Mouse (Mus musculus) liver, embryonic 13.5 days (tissue): ENCODE measurements around the gene Tsc22d3. TPM values are rescaled to one million over a fixed set of nuclear protein-coding genes. Genes with fewer than 3 reads are reported as not detected.
"Not testable (repeated sequence)": the region's sequence is repeated elsewhere in the genome, so short reads cannot be mapped to it uniquely, and the experiment has no call there.

Source experiments
- ATAC-seq: fragments of 200-750 bp; cut with Nextera tagmentation; 2 replicates; pipeline ENCODE4 v1.8.0; 2017; ENCODE audit warnings: low read depth, mild to moderate bottlenecking, moderate number of reproducible peaks, moderate library complexity
- DNase-seq: peaks from one replicate; pipeline ENCODE4 v3.0.0; 2022
- H3K27ac ChIP-seq: fragments of 300-500 bp; sonication (generic); 2 replicates; pipeline ENCODE4 v1.5.1; 2015; ENCODE audit warnings: moderate library complexity, mild to moderate bottlenecking, inconsistent platforms
- H3K27me3 ChIP-seq: fragments of 300-500 bp; sonication (generic); 2 replicates; pipeline ENCODE4 v1.6.1; 2015; ENCODE audit warnings: mild to moderate bottlenecking, inconsistent platforms
- H3K36me3 ChIP-seq: fragments of 300-500 bp; sonication (generic); 2 replicates; pipeline ENCODE4 v1.6.1; 2015; ENCODE audit warnings: mild to moderate bottlenecking, inconsistent platforms
- H3K4me1 ChIP-seq: fragments of 300-500 bp; sonication (generic); replicated peaks from 2 replicates; pipeline ENCODE4 v1.6.1; 2015; ENCODE audit warnings: inconsistent platforms
- H3K4me2 ChIP-seq: fragments of 300-500 bp; sonication (generic); 2 replicates; pipeline ENCODE4 v1.6.1; 2015; ENCODE audit warnings: inconsistent platforms, mild to moderate bottlenecking, moderate library complexity
- H3K4me3 ChIP-seq: fragments of 300-500 bp; sonication (generic); replicated peaks from 2 replicates; pipeline ENCODE4 v1.5.1; 2015; ENCODE audit warnings: mild to moderate bottlenecking, inconsistent platforms
- H3K9ac ChIP-seq: fragments of 300-500 bp; sonication (generic); 2 replicates; pipeline ENCODE4 v1.6.1; 2015; ENCODE audit warnings: mild to moderate bottlenecking, inconsistent platforms
- H3K9me3 ChIP-seq: fragments of 300-500 bp; sonication (generic); replicated peaks from 2 replicates; pipeline ENCODE4 v1.6.1; 2016; ENCODE audit warnings: inconsistent platforms
- WGBS: fragments of 180-500 bp; shearing (Covaris S2); methylation state at CpG from one replicate; pipeline ENCODE4 v1.1.7; 2015; ENCODE audit not compliant: insufficient replicate concordance; 5-methylcytosine and 5-hydroxymethylcytosine counted together
- polyA plus RNA-seq: library from polyadenylated mRNA; unstranded; fragments of >200 nt; fragmentation: Nextera tagmentation; extraction: Ambion mirVana; gene quantifications from 2 replicates; pipeline ENCODE4 v1.2.1, GENCODE M21; 2015

The Tsc22d3 gene
- polyA plus RNA-seq, 1 experiment from 2014 or later = 10.9 TPM

DNA sequence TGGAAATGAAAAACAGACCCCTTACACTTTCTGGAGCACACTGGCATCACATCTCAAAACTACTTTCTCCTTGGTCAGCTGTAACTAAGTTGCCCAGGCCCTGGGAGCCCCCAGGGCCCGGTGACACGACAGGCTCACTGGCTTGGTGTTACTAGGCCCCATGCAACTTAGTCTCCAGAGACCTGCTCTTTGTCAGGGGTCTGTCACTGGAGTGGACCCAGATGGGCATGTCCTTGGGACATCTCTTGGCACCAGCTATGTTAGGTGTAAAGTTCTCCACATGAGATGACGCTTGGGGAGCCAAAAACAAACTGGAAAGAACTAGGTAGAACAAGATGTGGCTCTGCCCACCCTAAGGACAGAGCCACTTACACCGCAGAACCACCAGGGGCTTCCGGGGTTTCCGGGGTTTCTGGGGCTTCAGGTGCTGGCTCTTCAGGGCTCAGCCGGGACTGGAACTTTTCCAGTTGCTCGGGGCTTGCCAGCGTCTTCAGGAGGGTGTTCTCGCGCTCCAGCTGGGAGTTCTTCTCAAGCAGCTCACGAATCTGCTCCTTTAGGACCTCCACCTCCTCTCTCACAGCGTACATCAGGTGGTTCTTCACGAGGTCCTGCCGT, 59.9 kb downstream of the Tsc22d3 start:
- Histone ChIP-seq H3K9me3 (no peaks in the 10 kb centered on the region), H3K27me3 (no peaks in the 10 kb centered on the region), H3K4me1 (peaks cover 30% of the 10 kb centered on the region), H3K4me3 (no peak overlapping the region), H3K36me3 (0 out of 2 replicates have a peak, but pooled peaks cover 4% of the 10 kb centered on the region), H3K27ac (no peak overlapping the region), H3K4me2 (no peak overlapping the region), H3K9ac (no peak overlapping the region)
- no peak for ATAC-seq
- 73% methylated on average over 15 of the region's 15 CpGs for WGBS
- no peak for DNase-seq

DNA sequence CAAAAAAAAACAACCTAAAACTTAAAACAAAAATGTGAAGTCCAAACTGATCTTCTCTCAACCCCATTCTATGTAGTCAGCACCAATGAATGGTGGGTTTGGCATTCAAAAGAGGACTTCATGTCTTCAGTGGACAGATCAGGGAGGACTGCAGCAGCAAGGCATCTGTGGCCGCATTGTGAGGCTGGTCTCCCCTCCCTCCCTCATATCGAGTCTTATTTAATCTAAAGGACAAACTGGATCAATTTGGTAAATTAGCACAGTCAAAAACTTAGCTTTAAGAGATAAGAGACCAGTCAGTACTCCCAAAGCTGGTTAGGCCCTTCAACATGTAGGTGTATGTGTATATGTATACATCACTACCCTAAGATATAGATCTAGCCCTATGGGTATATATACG, 60.6 kb downstream of the Tsc22d3 start:
- DNase-seq, H3K36me3 ChIP-seq, H3K9ac ChIP-seq, H3K27ac ChIP-seq, H3K4me2 ChIP-seq, H3K27me3 ChIP-seq, ATAC-seq, H3K4me3 ChIP-seq, H3K9me3 ChIP-seq: not testable (repeated sequence)
- peaks cover 26% of the 10 kb centered on the region for H3K4me1 ChIP-seq
- WGBS = 82% methylated on average over 3 of the region's 3 CpGs

- H3K4me1 ChIP-seq = peaks cover 25% of the 10 kb centered on the region
- no peak for DNase-seq
- H3K27me3 ChIP-seq = no peaks in the 10 kb centered on the region
- no peaks in the 10 kb centered on the region for H3K9me3 ChIP-seq
- H3K36me3 ChIP-seq = 0 out of 2 replicates have a peak, but pooled peaks cover 4% of the 10 kb centered on the region
- H3K9ac ChIP-seq = no peak overlapping the region
- no peak overlapping the region for H3K4me2 ChIP-seq
- ATAC-seq = no peak
- 50% methylated on average over 3 of the region's 3 CpGs for WGBS
- no peak overlapping the region for H3K27ac ChIP-seq
- no peak overlapping the region for H3K4me3 ChIP-seq
These were observed 61.3 kb downstream of the Tsc22d3 start for GRCm38 (mm10) chrX:140539111-140539680.

DNA sequence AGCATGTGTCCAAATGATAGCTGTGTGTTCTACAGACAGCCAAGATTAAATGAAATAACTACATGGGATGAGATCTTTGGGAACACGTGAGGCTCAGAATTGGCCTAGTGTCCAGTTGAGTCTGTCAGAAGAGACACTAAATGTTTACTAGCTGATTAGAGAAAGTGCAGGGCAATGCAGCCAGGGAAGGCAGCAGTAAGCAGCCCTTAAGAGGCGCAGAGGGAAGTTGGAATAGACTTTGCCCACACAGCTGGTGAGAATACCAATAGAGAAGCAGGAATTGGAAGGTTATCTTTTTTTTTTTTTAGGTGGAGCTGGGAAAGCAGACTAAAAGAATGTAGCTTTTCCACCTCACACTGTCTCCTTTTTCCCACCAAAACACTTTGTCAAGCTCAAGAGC, 61.8 kb downstream of the Tsc22d3 start:
- H3K4me1 ChIP-seq = peaks cover 25% of the 10 kb centered on the region
- ATAC-seq (no peak), DNase-seq (no peak)
- 46% methylated on average over 2 of the region's 2 CpGs for WGBS
- H3K36me3 ChIP-seq = 0 out of 2 replicates have a peak, but pooled peaks cover 4% of the 10 kb centered on the region
- no peaks in the 10 kb centered on the region for H3K9me3 ChIP-seq
- no peak overlapping the region for H3K9ac ChIP-seq
- H3K4me3 ChIP-seq = no peak overlapping the region
- H3K4me2 ChIP-seq = no peak overlapping the region
- no peaks in the 10 kb centered on the region for H3K27me3 ChIP-seq
- H3K27ac ChIP-seq = no peak overlapping the region

GRCm38 (mm10) chrX:140537662-140538061, 62.8 kb downstream of the Tsc22d3 start:
- peaks cover 20% of the 10 kb centered on the region for H3K4me1 ChIP-seq
- 0 out of 2 replicates have a peak, but pooled peaks cover 4% of the 10 kb centered on the region for H3K36me3 ChIP-seq
- WGBS = 20% methylated on average over 6 of the region's 6 CpGs
- H3K9me3 ChIP-seq = no peaks in the 10 kb centered on the region
- H3K27ac ChIP-seq = no peak overlapping the region
- no peaks in the 10 kb centered on the region for H3K27me3 ChIP-seq
- peak; percentile 36 for DNase-seq
- H3K4me2 ChIP-seq = no peak overlapping the region
- H3K9ac ChIP-seq = no peak overlapping the region
- ATAC-seq = no peak
- H3K4me3 ChIP-seq = no peak overlapping the region

DNA sequence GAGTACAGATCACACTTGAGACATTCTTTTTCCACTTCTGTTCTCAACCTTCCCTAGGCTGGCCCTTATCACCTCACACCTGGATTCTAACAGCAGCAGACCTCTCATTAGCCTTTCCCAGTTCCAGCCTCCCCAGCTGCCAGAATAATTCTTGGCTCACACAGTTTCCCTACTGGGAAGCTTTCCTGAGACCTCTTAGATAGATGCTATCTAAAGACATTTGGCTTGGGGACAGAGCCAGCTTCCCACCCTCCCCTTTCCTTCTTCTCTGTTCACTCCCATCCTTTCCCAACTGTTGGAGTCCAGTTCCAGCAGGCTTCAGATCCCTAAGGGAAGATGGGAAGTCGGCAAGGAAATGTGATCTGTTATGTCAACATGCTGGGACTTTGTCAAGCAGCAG, 65.0 kb downstream of the Tsc22d3 start:
- no peak overlapping the region for H3K27ac ChIP-seq
- no peak overlapping the region for H3K9ac ChIP-seq
- H3K9me3 ChIP-seq = no peaks in the 10 kb centered on the region
- 42% methylated on average over 1 of the region's 1 CpGs for WGBS
- H3K36me3 ChIP-seq = 0 out of 2 replicates have a peak, but pooled peaks cover 1% of the 10 kb centered on the region
- H3K4me2 ChIP-seq = no peak overlapping the region
- DNase-seq = no peak
- ATAC-seq = no peak
- no peak overlapping the region for H3K4me3 ChIP-seq
- H3K27me3 ChIP-seq = no peaks in the 10 kb centered on the region
- peaks cover 21% of the 10 kb centered on the region for H3K4me1 ChIP-seq

DNA sequence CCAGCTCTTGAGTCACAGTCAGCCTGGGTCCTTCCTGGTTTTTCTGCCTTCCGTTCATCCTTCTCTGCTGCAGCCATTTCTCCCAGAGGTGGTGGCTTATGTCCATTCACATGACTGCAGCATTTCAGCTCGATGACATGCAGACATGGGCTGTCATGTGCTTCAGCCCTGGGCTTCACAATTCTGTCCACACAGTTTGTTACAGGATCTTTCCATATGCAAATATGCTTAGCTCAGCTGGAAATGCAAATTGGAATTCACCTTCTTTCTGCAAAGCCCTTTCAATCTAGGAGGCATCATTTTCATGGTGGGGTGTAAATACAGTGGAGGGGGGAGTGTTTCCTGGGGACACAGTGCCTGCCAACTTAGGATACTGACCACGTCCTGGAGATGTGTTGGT, 66.2 kb downstream of the Tsc22d3 start:
- no peaks in the 10 kb centered on the region for H3K36me3 ChIP-seq
- ATAC-seq (no peak), DNase-seq (no peak)
- H3K9me3 ChIP-seq = no peaks in the 10 kb centered on the region
- H3K9ac ChIP-seq = no peak overlapping the region
- H3K4me3 ChIP-seq = no peak overlapping the region
- H3K27ac ChIP-seq = no peak overlapping the region
- WGBS = 54% methylated on average over 3 of the region's 3 CpGs
- H3K4me1 ChIP-seq = peaks cover 24% of the 10 kb centered on the region
- H3K27me3 ChIP-seq = no peaks in the 10 kb centered on the region
- no peak overlapping the region for H3K4me2 ChIP-seq

DNA sequence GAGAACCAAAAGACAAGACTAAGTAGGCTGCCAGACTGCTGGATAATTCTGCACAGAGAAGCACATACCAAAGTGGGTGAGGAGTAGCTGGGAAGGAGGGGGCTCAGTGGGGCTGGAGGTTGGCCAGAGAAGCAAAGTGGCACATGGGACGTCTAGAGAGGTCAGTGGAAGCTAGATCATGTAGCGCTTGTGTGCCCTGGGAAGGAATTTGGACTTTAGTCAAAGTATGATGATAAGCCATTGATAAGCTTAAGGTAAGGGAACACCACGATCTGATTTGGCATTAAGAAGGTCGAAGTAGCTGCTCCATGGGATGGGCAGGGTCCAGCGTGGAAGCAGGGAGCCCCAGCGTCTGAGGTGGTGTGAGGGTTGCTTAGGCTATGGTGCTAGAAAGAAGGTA, 68.1 kb downstream of the Tsc22d3 start:
- Histone ChIP-seq H3K4me2 (no peak overlapping the region), H3K4me1 (peaks cover 15% of the 10 kb centered on the region), H3K27me3 (no peaks in the 10 kb centered on the region), H3K4me3 (no peak overlapping the region), H3K27ac (no peak overlapping the region), H3K9ac (no peak overlapping the region), H3K36me3 (no peaks in the 10 kb centered on the region), H3K9me3 (no peaks in the 10 kb centered on the region)
- 60% methylated on average over 6 of the region's 6 CpGs for WGBS
- ATAC-seq = no peak
- DNase-seq = no peak

DNA sequence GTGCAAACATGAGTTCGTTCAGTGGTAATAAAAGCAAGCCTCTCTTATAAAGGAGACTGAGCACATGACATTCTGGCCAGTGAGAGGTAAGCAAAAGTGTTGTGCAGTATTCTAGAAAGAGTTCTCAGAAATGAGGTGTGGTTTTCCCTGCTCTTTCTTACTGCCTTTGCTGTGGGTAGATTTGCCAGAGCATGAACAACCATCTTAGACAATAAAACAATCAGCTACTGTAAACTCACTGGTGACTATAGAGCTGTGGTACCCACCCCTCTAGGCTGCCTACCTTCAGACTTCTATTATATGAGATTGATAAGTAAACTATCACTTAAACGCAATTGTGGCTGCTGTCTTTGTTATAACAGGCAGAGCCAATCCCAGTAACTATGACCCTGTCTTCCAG, 69.1 kb downstream of the Tsc22d3 start:
- Histone ChIP-seq H3K4me2 (no peak overlapping the region), H3K9ac (no peak overlapping the region), H3K4me3 (no peak overlapping the region), H3K9me3 (no peaks in the 10 kb centered on the region), H3K27ac (no peak overlapping the region), H3K4me1 (peaks cover 15% of the 10 kb centered on the region), H3K36me3 (no peaks in the 10 kb centered on the region), H3K27me3 (no peaks in the 10 kb centered on the region)
- DNase-seq (no peak), ATAC-seq (no peak)
- 57% methylated on average over 2 of the region's 2 CpGs for WGBS

DNA sequence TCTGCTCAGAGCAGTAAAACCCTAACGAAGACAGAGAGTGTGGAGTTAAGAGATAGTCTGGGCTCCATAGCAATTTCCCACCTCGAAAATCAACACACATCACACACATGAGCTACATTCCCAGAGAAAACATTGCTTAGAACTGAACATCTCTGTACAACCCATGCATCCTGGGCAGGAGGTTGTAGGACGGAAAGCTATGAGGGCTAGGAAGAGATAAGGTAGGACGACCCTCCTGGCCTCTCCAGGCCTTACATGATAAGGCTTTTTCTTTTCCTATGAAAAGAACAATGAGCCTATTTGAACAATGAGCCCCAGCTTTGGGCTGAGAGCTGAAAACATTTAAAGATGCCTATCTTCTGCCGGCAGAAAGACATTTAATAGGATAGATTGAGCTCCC, 69.8 kb downstream of the Tsc22d3 start:
- ATAC-seq (peak; percentile 65; the same call in 1 of the 2 replicates), DNase-seq (no peak)
- Histone ChIP-seq H3K4me3 (no peak overlapping the region), H3K9ac (no peak overlapping the region), H3K4me1 (peaks cover 15% of the 10 kb centered on the region), H3K27me3 (no peaks in the 10 kb centered on the region), H3K4me2 (no peak overlapping the region), H3K9me3 (no peaks in the 10 kb centered on the region), H3K36me3 (no peaks in the 10 kb centered on the region), H3K27ac (no peak overlapping the region)
- 30% methylated on average over 5 of the region's 5 CpGs for WGBS

- WGBS = 61% methylated on average over 5 of the region's 5 CpGs
- H3K36me3 ChIP-seq = no peaks in the 10 kb centered on the region
- no peak for DNase-seq
- H3K4me3 ChIP-seq = no peak overlapping the region
- H3K9ac ChIP-seq = no peak overlapping the region
- peaks cover 15% of the 10 kb centered on the region for H3K4me1 ChIP-seq
- no peaks in the 10 kb centered on the region for H3K27me3 ChIP-seq
- H3K4me2 ChIP-seq = no peak overlapping the region
- no peaks in the 10 kb centered on the region for H3K9me3 ChIP-seq
- no peak overlapping the region for H3K27ac ChIP-seq
- ATAC-seq = no peak
These were observed 71.3 kb downstream of the Tsc22d3 start for GRCm38 (mm10) chrX:140529074-140529561.

DNA sequence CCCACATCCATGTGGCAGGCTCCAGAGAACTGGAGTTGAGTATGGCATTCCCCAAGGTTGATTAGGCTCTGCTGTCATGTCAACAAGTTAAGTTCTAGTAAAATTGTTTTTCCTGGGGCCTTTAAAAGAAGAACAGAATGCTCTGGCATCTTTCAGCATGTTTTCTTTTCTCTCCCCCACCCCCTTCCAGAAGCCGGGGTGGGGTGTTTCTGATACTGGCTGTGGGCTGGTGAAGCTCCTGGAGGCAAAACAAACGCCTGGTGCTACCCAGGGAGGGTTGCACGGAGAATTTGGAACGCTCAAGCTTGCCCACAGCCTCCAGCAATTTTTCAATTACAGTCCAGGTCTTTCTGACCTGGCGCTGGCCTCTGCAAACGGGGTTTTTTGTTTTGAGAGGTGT, 73.2 kb downstream of the Tsc22d3 start:
- DNase-seq (no peak), ATAC-seq (no peak)
- WGBS = 45% methylated on average over 6 of the region's 6 CpGs
- H3K36me3 ChIP-seq = no peaks in the 10 kb centered on the region
- no peak overlapping the region for H3K4me2 ChIP-seq
- H3K27me3 ChIP-seq = no peaks in the 10 kb centered on the region
- peaks cover 15% of the 10 kb centered on the region for H3K4me1 ChIP-seq
- H3K9me3 ChIP-seq = no peaks in the 10 kb centered on the region
- H3K9ac ChIP-seq = no peak overlapping the region
- H3K4me3 ChIP-seq = no peak overlapping the region
- H3K27ac ChIP-seq = no peak overlapping the region
